23 mouse cellular contexts compared by ENCODE assay signal in genomic region chr9:7797542-7797941, GRCm38 (mm10). TPM values are rescaled to one million over a fixed set of nuclear protein-coding genes. Genes with fewer than 3 reads are reported as not detected.
DNase-seq lines count a peak whose midpoint lies in the region; TF ChIP-seq lines count a peak whose summit lies in the region.
"Had no signal": no experiment of that assay in that cellular context is flagged by ENCODE, and none has a peak within 500 bp of the region (broad histone marks: within the 10 kb centered on the region; RNA-seq: fewer than 3 reads in every experiment).

No protein-coding gene starts in this region.

- TF ChIP-seq EP300 in heart, adult 2 months (IDR thresholded peaks at IDR 0.05; ENCODE audit: insufficient read depth, low read depth, low read length), result no peak
- TF ChIP-seq EP300 in ES-Bruce4 (IDR thresholded peaks at IDR 0.05; ENCODE audit: insufficient read depth, low read depth, low read length) (no peak), MEL (IDR thresholded peaks at IDR 0.05; ENCODE audit: low read depth in 1 of 2, low read length in 2 of 2) (no peak)

- H3K9me3 ChIP-seq in heart, embryonic 10.5 days, result no peaks in the 10 kb centered on the region
- H3K9me3 ChIP-seq in ES-Bruce4 (replicated peaks; ENCODE audit: control insufficient read depth, insufficient read depth, low read length, poor library complexity, severe bottlenecking) (no peaks in the 10 kb centered on the region), MEL (replicated peaks; ENCODE audit: insufficient read depth, low read length) (no peaks in the 10 kb centered on the region)
- no peaks in the 10 kb centered on the region for H3K9me3 ChIP-seq in limb, embryonic 10.5 days (replicated peaks)
- H3K9me3 ChIP-seq: embryonic facial prominence, embryonic 13.5 days; embryonic facial prominence, embryonic 15.5 days; forebrain, embryonic 10.5 days; forebrain, embryonic 12.5 days; G1E had no signal

- H3K4me1 ChIP-seq in heart, embryonic 10.5 days, result no peaks in the 10 kb centered on the region
- H3K4me1 ChIP-seq in heart, adult 2 months (ENCODE audit: control insufficient read depth, insufficient read depth, low read length), result no peaks in the 10 kb centered on the region
- peaks cover 5% of the 10 kb centered on the region for H3K4me1 ChIP-seq in ES-Bruce4 (ENCODE audit: control insufficient read depth, insufficient read depth, low read length)
- H3K4me1 ChIP-seq in MEL (ENCODE audit: control insufficient read depth in 1 of 2, insufficient read depth in 2 of 2, low read length in 2 of 2), result no peaks in the 10 kb centered on the region; a peak in 1 of 4 replicates
- H3K4me1 ChIP-seq in limb, embryonic 10.5 days, result no peaks in the 10 kb centered on the region
- H3K4me1 ChIP-seq: embryonic facial prominence, embryonic 13.5 days; embryonic facial prominence, embryonic 15.5 days; forebrain, embryonic 10.5 days had no signal

- no peak for TF ChIP-seq POLR2A in heart, adult 2 months (IDR thresholded peaks at IDR 0.05; ENCODE audit: insufficient read depth, low read depth, low read length)
- TF ChIP-seq POLR2A in ES-Bruce4 (IDR thresholded peaks at IDR 0.05; ENCODE audit: insufficient read depth, low read length), result no peak
- no peak for TF ChIP-seq POLR2A in MEL (IDR thresholded peaks at IDR 0.05; ENCODE audit: control insufficient read depth in 1 of 2, insufficient read depth in 1 of 2, low read depth in 1 of 2, low read length in 2 of 2, poor library complexity in 1 of 2)

- H3K27ac ChIP-seq in heart, embryonic 10.5 days, result no peak overlapping the region
- H3K27ac ChIP-seq in heart, adult 2 months, result no peak overlapping the region
- H3K27ac ChIP-seq in ES-Bruce4 (ENCODE audit: insufficient read depth, low read length) (peak overlapping the region; percentile 94), MEL (ENCODE audit: control insufficient read depth, low read depth, low read length) (no peak overlapping the region)
- no peak overlapping the region for H3K27ac ChIP-seq in limb, embryonic 10.5 days
- H3K27ac ChIP-seq: embryonic facial prominence, embryonic 13.5 days; embryonic facial prominence, embryonic 15.5 days; forebrain, embryonic 10.5 days; forebrain, embryonic 12.5 days had no signal

- peaks cover 20% of the 10 kb centered on the region for H3K36me3 ChIP-seq in heart, embryonic 10.5 days
- H3K36me3 ChIP-seq in heart, adult 2 months (ENCODE audit: control insufficient read depth, insufficient read depth, low read length), result no peaks in the 10 kb centered on the region
- H3K36me3 ChIP-seq in ES-Bruce4 (ENCODE audit: control insufficient read depth, insufficient read depth, low read length, poor library complexity, severe bottlenecking) (peaks cover 18% of the 10 kb centered on the region), MEL (ENCODE audit: control insufficient read depth in 1 of 2, insufficient read depth in 2 of 2, low read length in 2 of 2) (peaks cover 2 to 6% of the 10 kb centered on the region in 2 experiments)
- peaks cover 26% of the 10 kb centered on the region for H3K36me3 ChIP-seq in limb, embryonic 10.5 days

- H3K9ac ChIP-seq in heart, adult 2 months (ENCODE audit: low read depth, low read length), result no peak overlapping the region
- H3K9ac ChIP-seq in ES-Bruce4 (ENCODE audit: low read depth, poor library complexity, severe bottlenecking) (no peak overlapping the region; the same call in 1 of the 2 replicates), MEL (ENCODE audit: control insufficient read depth, low read depth, low read length, poor library complexity, severe bottlenecking) (no peak overlapping the region)
- H3K9ac ChIP-seq: embryonic facial prominence, embryonic 13.5 days; embryonic facial prominence, embryonic 15.5 days; forebrain, embryonic 12.5 days had no signal

- H3K27me3 ChIP-seq in heart, embryonic 10.5 days (ENCODE audit: insufficient read depth, poor library complexity, severe bottlenecking), result no peaks in the 10 kb centered on the region
- H3K27me3 ChIP-seq in heart, adult 2 months (ENCODE audit: control insufficient read depth, insufficient read depth, low read length), result no peaks in the 10 kb centered on the region
- no peaks in the 10 kb centered on the region for H3K27me3 ChIP-seq in ES-Bruce4 (ENCODE audit: control insufficient read depth, insufficient read depth, low read length, poor library complexity, severe bottlenecking)
- H3K27me3 ChIP-seq in MEL (ENCODE audit: control insufficient read depth in 1 of 2, insufficient read depth in 2 of 2, low read length in 2 of 2), result no peaks in the 10 kb centered on the region
- no peaks in the 10 kb centered on the region for H3K27me3 ChIP-seq in limb, embryonic 10.5 days (ENCODE audit: low read depth, poor library complexity, severe bottlenecking)
- H3K27me3 ChIP-seq: embryonic facial prominence, embryonic 13.5 days; embryonic facial prominence, embryonic 15.5 days; forebrain, embryonic 12.5 days had no signal

- no peak for TF ChIP-seq RAD21 in MEL (IDR thresholded peaks at IDR 0.05; ENCODE audit: low read depth, low read length)

- WGBS in heart, embryonic 10.5 days, result 87% methylated on average over 2 of the region's 2 CpGs
- 92% methylated on average over 2 of the region's 2 CpGs for WGBS in heart, adult 2 months
- 92% methylated on average over 2 of the region's 2 CpGs for whole genome bisulfite sequencing in limb, embryonic 10.5 days

- H3K4me3 ChIP-seq in heart, embryonic 10.5 days, result no peak overlapping the region
- no peak overlapping the region for H3K4me3 ChIP-seq in heart, adult 2 months
- H3K4me3 ChIP-seq in ES-Bruce4 (ENCODE audit: low read depth, low read length) (no peak overlapping the region), MEL (ENCODE audit: control insufficient read depth in 1 of 2, insufficient read depth in 1 of 2, low read depth in 2 of 2, low read length in 2 of 2) (no peak overlapping the region)
- no peak overlapping the region for H3K4me3 ChIP-seq in limb, embryonic 10.5 days
- H3K4me3 ChIP-seq: embryonic facial prominence, embryonic 13.5 days; embryonic facial prominence, embryonic 15.5 days; erythroblast, embryonic 14.5 days; forebrain, embryonic 10.5 days; forebrain, embryonic 12.5 days had no signal

- no peaks in the 10 kb centered on the region for H3K79me2 ChIP-seq in heart, adult 2 months (replicated peaks; ENCODE audit: control insufficient read depth, insufficient read depth, low read length)
- 0 out of 2 replicates have a peak, but pooled peaks cover 1% of the 10 kb centered on the region for H3K79me2 ChIP-seq in MEL (ENCODE audit: control insufficient read depth, insufficient read depth, low read length, poor library complexity)

- TF ChIP-seq CTCF in heart, adult 2 months (IDR thresholded peaks at IDR 0.05), result no peak
- TF ChIP-seq CTCF in ES-Bruce4 (IDR thresholded peaks at IDR 0.05; ENCODE audit: low read depth, low read length), result no peak
- TF ChIP-seq CTCF in MEL (IDR thresholded peaks at IDR 0.05 in 2 of 3, conservative IDR thresholded peaks at IDR 0.05 in 1 of 3; ENCODE audit: control insufficient read depth in 1 of 3, insufficient read depth in 1 of 3, low read depth in 2 of 3, low read length in 3 of 3, poor library complexity in 1 of 3, severe bottlenecking in 1 of 3), result no peak

- intact Hi-C loops in heart, adult 2 months (cut with DNase I), result no loop called here

- DNase-seq in heart, embryonic 10.5 days (ENCODE audit: low spot score), result peak; percentile 46
- DNase-seq in heart, adult 2 months, result no peak
- DNase-seq in MEL (ENCODE audit: low read depth, low spot score), result peak; percentile 54
- DNase-seq in limb, embryonic 10.5 days (ENCODE audit: low spot score), result peak; percentile 19
- no peak for DNase-seq in adrenal gland, postnatal 4 days (ENCODE audit: low spot score in 2 of 2)
- no peak for DNase-seq in gastrocnemius, postnatal 10 days
- DNase-seq: adrenal gland, adult 8-10 months; adrenal gland, postnatal 14 days; adrenal gland, postnatal 36 days; cerebellum, adult 11 months; cerebellum, adult 18-20 months; cerebellum, adult 8-10 months; cerebellum, adult 9-11 months; cerebellum, postnatal 14 days; cerebellum, postnatal 36 days; embryo, embryonic 11 days had no signal

TF ChIP-seq in MEL, 35 proteins besides CTCF, POLR2A, EP300 and RAD21:
- TF ChIP-seq NELFE (IDR thresholded peaks at IDR 0.05; ENCODE audit: low read depth, low read length) (no peak), MYC (IDR thresholded peaks at IDR 0.05; ENCODE audit: low read depth, low read length) (0 out of 2 replicates have a peak, but pooled peaks have one; percentile 5), TCF12 (IDR thresholded peaks at IDR 0.05; ENCODE audit: low read depth, low read length) (no peak), ZMIZ1 (IDR thresholded peaks at IDR 0.05; ENCODE audit: low read depth, low read length) (peak; percentile 37; the same call in 1 of the 2 replicates), POLR2AphosphoS2 (IDR thresholded peaks at IDR 0.05; ENCODE audit: low read length) (peak; percentile 63), JUND (IDR thresholded peaks at IDR 0.05; ENCODE audit: low read depth, low read length) (no peak), MYB (IDR thresholded peaks at IDR 0.05; ENCODE audit: low read depth, low read length) (no peak), TBP (IDR thresholded peaks at IDR 0.05; ENCODE audit: low read depth, low read length) (0 out of 2 replicates have a peak, but pooled peaks have one; percentile 6)

RNA-seq across cellular contexts. Expression of gene Tmem123, which starts 33.7 kb away (rescaled TPM):
- polyA plus RNA-seq in heart, embryonic 10.5 days (2016; fragmentation: Nextera tagmentation; extraction: Ambion mirVana), result 121 and 143 TPM in 2 replicates
- 10 to 100 TPM; 38.8 to 44.8 TPM for total RNA-seq in heart, adult 2 months (2021)
- 35.6 and 63.3 TPM in 2 replicates for polyA plus RNA-seq in heart, adult 2 months (2012; rRNA removed)
- polyA plus RNA-seq in ES-Bruce4 (2011; ENCODE audit: insufficient read depth, insufficient read length, low read depth, missing spikeins) (60.2 and 62.0 TPM in 2 replicates), MEL (2012; ENCODE audit: insufficient read depth in 1 of 2, insufficient read length in 2 of 2, low read depth in 1 of 2, low replicate concordance in 2 of 2, missing spikeins in 1 of 2) (10 to 100 TPM in 1 of 2 experiments, not detected in 1; 88.8 TPM)
- total RNA-seq in MEL (2012; rRNA removed), result 40.1 and 43.5 TPM in 2 replicates
- polyA plus RNA-seq in limb, embryonic 10.5 days (2016; fragmentation: Nextera tagmentation; extraction: Ambion mirVana), result 89.2 and 90.5 TPM in 2 replicates
- total RNA-seq in adrenal gland, postnatal 4 days (2021), result 100 to 1,000 TPM in 1 of 2 experiments, 10 to 100 TPM in 1; 94.1 to 102 TPM
- 10 to 100 TPM; 33.9 to 37.0 TPM for total RNA-seq in gastrocnemius, postnatal 10 days (2021)

RNA-seq across cellular contexts. Expression of gene Birc2, which starts 39.3 kb away (rescaled TPM):
- polyA plus RNA-seq in heart, embryonic 10.5 days (2016; fragmentation: Nextera tagmentation; extraction: Ambion mirVana), result 23.6 and 24.2 TPM in 2 replicates
- 10 to 100 TPM; 22.0 to 28.2 TPM for total RNA-seq in heart, adult 2 months (2021)
- 12.9 and 20.7 TPM in 2 replicates for polyA plus RNA-seq in heart, adult 2 months (2012; rRNA removed)
- polyA plus RNA-seq in ES-Bruce4 (2011; ENCODE audit: insufficient read depth, insufficient read length, low read depth, missing spikeins) (51.9 and 52.5 TPM in 2 replicates), MEL (2012; ENCODE audit: insufficient read depth in 1 of 2, insufficient read length in 2 of 2, low read depth in 1 of 2, low replicate concordance in 2 of 2, missing spikeins in 1 of 2) (10 to 100 TPM in 1 of 2 experiments, not detected in 1; 33.0 TPM)
- 29.6 TPM in 2 replicates for total RNA-seq in MEL (2012; rRNA removed)
- polyA plus RNA-seq in limb, embryonic 10.5 days (2016; fragmentation: Nextera tagmentation; extraction: Ambion mirVana), result 26.8 and 37.6 TPM in 2 replicates
- 10 to 100 TPM; 68.3 to 72.0 TPM for total RNA-seq in adrenal gland, postnatal 4 days (2021)
- total RNA-seq in gastrocnemius, postnatal 10 days (2021), result 10 to 100 TPM; 18.1 to 19.6 TPM

Comparison
In these comparisons a context has a peak if more than half of its experiments do, and no peak if none do; other contexts are left out.
1. DNase-seq: peak in heart, embryonic 10.5 days (single experiment), MEL (single experiment) and limb, embryonic 10.5 days (single experiment); none in heart, adult 2 months (0 of 2), adrenal gland, postnatal 4 days (0 of 2) and gastrocnemius, postnatal 10 days (single experiment).